In the genomic region with DNA sequence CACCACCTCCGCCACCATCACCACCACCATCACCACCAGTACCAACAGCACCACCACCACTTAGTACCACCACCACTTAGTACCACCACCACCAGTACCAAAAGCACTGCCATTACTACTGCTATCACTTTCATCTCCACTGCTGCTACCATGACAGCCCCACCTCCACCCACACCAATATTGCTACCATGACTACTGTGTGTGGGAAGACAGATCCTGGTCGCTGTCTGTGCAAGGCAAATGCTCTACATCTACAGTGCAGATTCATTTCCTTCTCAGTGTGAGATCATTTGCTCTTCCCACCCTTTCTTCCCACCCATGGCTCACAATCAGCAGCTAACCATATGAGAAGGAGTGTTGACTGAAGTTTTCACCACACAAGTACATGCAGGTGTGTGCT, we compare ENCODE assay signal across 22 mouse cellular contexts. TPM values are rescaled to one million over a fixed set of nuclear protein-coding genes. Genes with fewer than 3 reads are reported as not detected.
DNase-seq lines count a peak whose midpoint lies in the region; ATAC-seq lines count a peak whose summit lies in the region.
"Had no signal": no experiment of that assay in that cellular context is flagged by ENCODE, and none has a peak within 500 bp of the region (broad histone marks: within the 10 kb centered on the region; RNA-seq: fewer than 3 reads in every experiment).

No protein-coding gene starts in this region.

- intact Hi-C loops in left cerebral cortex, postnatal 14 days (cut with DNase I), result no loop called here

- no peak overlapping the region for H3K27ac ChIP-seq in hindbrain, embryonic 13.5 days
- H3K27ac ChIP-seq in hindbrain, embryonic 14.5 days, result no peak overlapping the region
- H3K27ac ChIP-seq: embryonic facial prominence, embryonic 12.5 days; intestine, embryonic 15.5 days; limb, embryonic 10.5 days; midbrain, embryonic 13.5 days; neural tube, embryonic 15.5 days had no signal

- no peaks in the 10 kb centered on the region for H3K27me3 ChIP-seq in hindbrain, embryonic 13.5 days
- no peaks in the 10 kb centered on the region for H3K27me3 ChIP-seq in hindbrain, embryonic 14.5 days (ENCODE audit: control insufficient read depth, insufficient read depth, low read length)
- H3K27me3 ChIP-seq: embryonic facial prominence, embryonic 12.5 days; intestine, embryonic 15.5 days; midbrain, embryonic 13.5 days; neural tube, embryonic 15.5 days had no signal

- WGBS in hindbrain, embryonic 13.5 days, result 89% methylated on average over 2 of the region's 2 CpGs
- 81% methylated on average over 2 of the region's 2 CpGs for WGBS in hindbrain, embryonic 14.5 days

- H3K36me3 ChIP-seq in hindbrain, embryonic 13.5 days, result peaks cover 55% of the 10 kb centered on the region
- peaks cover 76% of the 10 kb centered on the region for H3K36me3 ChIP-seq in hindbrain, embryonic 14.5 days (replicated peaks; ENCODE audit: control insufficient read depth, insufficient read depth)
- H3K36me3 ChIP-seq: intestine, embryonic 15.5 days had no signal

- H3K9ac ChIP-seq in hindbrain, embryonic 13.5 days, result no peak overlapping the region
- no peak overlapping the region for H3K9ac ChIP-seq in hindbrain, embryonic 14.5 days
- H3K9ac ChIP-seq: embryonic facial prominence, embryonic 12.5 days; intestine, embryonic 15.5 days; midbrain, embryonic 13.5 days; neural tube, embryonic 15.5 days had no signal

- peaks cover 8% of the 10 kb centered on the region for H3K4me1 ChIP-seq in hindbrain, embryonic 13.5 days (replicated peaks)
- no peaks in the 10 kb centered on the region for H3K4me1 ChIP-seq in hindbrain, embryonic 14.5 days (replicated peaks; ENCODE audit: control insufficient read depth, insufficient read depth, low read length)
- H3K4me1 ChIP-seq: embryonic facial prominence, embryonic 12.5 days; intestine, embryonic 15.5 days; limb, embryonic 10.5 days; midbrain, embryonic 13.5 days had no signal

- DNase-seq in hindbrain, embryonic 14.5 days (ENCODE audit: low spot score), result no peak
- DNase-seq in right cerebral cortex, adult 18-20 months, result peak; percentile 80
- no peak for DNase-seq in right cerebral cortex, postnatal 4 days
- peak; percentile 51 to 85 for DNase-seq in left cerebral cortex, postnatal 14 days (ENCODE audit: low spot score in 2 of 2)
- no peak for DNase-seq in kidney, adult 9 months
- no peak for DNase-seq in neural tube, embryonic 10.5 days (ENCODE audit: extremely low spot score, low spot score)
- DNase-seq: cerebellum, adult 2 months; gastrocnemius, postnatal 25 days; heart, postnatal 10 days; kidney, postnatal 36 days; lung, postnatal 14 days; thymus, postnatal 25 days had no signal

- no peaks in the 10 kb centered on the region for H3K9me3 ChIP-seq in hindbrain, embryonic 13.5 days
- H3K9me3 ChIP-seq in hindbrain, embryonic 14.5 days (ENCODE audit: control insufficient read depth, low read length), result no peaks in the 10 kb centered on the region
- H3K9me3 ChIP-seq: embryonic facial prominence, embryonic 12.5 days; intestine, embryonic 15.5 days; limb, embryonic 10.5 days; midbrain, embryonic 13.5 days; neural tube, embryonic 15.5 days had no signal

- ATAC-seq in hindbrain, embryonic 13.5 days (ENCODE audit: low FRiP score), result 0 out of 2 replicates have a peak, but pooled peaks have one; percentile 31
- no peak; the same call in 1 of the 2 replicates for ATAC-seq in hindbrain, embryonic 14.5 days (ENCODE audit: low FRiP score)
- ATAC-seq: intestine, embryonic 15.5 days; midbrain, embryonic 13.5 days had no signal

- H3K4me3 ChIP-seq in hindbrain, embryonic 13.5 days, result no peak overlapping the region
- H3K4me3 ChIP-seq in hindbrain, embryonic 14.5 days (replicated peaks; ENCODE audit: low read length), result no peak overlapping the region
- H3K4me3 ChIP-seq: embryonic facial prominence, embryonic 12.5 days; intestine, embryonic 15.5 days; limb, embryonic 10.5 days; midbrain, embryonic 13.5 days; myocyte; neural tube, embryonic 15.5 days had no signal

- H3K4me2 ChIP-seq in hindbrain, embryonic 13.5 days, result no peak overlapping the region
- no peak overlapping the region for H3K4me2 ChIP-seq in hindbrain, embryonic 14.5 days (replicated peaks)
- H3K4me2 ChIP-seq: embryonic facial prominence, embryonic 12.5 days; heart, embryonic 11.5 days; intestine, embryonic 15.5 days; midbrain, embryonic 13.5 days; neural tube, embryonic 15.5 days had no signal

RNA-seq across cellular contexts. Expression of a gene that starts 43.2 kb away (rescaled TPM):
- 2.4 and 2.5 TPM in 2 replicates for polyA plus RNA-seq in hindbrain, embryonic 13.5 days (2015; fragmentation: Nextera tagmentation; extraction: Ambion mirVana)
- 2.3 and 2.6 TPM in 2 replicates for polyA plus RNA-seq in hindbrain, embryonic 14.5 days (2014; fragmentation: Nextera tagmentation; extraction: Ambion mirVana)
- 1 to 10 TPM; 4.9 to 5.1 TPM for total RNA-seq in left cerebral cortex, postnatal 14 days (2021)
- total RNA-seq: gastrocnemius, postnatal 25 days; megakaryocyte, adult 5-6 weeks had no signal
- polyA plus RNA-seq: myocyte; small intestine, adult 2 months had no signal

Comparison
In these comparisons a context has a peak if more than half of its experiments do, and no peak if none do; other contexts are left out.
1. DNase-seq: peak in right cerebral cortex, adult 18-20 months (single experiment) and left cerebral cortex, postnatal 14 days (2 of 2); none in hindbrain, embryonic 14.5 days (single experiment), right cerebral cortex, postnatal 4 days (single experiment), kidney, adult 9 months (single experiment) and neural tube, embryonic 10.5 days (single experiment).